Mouse (Mus musculus): ENCODE results near the gene Tfap4.
A peak's percentile ranks its signal among the peaks of the same experiment; 100 is the strongest.
"Not testable (repeated sequence)": the region's sequence is repeated elsewhere in the genome, so short reads cannot be mapped to it uniquely, and the experiment has no call there.

Tfap4 gene

DNA sequence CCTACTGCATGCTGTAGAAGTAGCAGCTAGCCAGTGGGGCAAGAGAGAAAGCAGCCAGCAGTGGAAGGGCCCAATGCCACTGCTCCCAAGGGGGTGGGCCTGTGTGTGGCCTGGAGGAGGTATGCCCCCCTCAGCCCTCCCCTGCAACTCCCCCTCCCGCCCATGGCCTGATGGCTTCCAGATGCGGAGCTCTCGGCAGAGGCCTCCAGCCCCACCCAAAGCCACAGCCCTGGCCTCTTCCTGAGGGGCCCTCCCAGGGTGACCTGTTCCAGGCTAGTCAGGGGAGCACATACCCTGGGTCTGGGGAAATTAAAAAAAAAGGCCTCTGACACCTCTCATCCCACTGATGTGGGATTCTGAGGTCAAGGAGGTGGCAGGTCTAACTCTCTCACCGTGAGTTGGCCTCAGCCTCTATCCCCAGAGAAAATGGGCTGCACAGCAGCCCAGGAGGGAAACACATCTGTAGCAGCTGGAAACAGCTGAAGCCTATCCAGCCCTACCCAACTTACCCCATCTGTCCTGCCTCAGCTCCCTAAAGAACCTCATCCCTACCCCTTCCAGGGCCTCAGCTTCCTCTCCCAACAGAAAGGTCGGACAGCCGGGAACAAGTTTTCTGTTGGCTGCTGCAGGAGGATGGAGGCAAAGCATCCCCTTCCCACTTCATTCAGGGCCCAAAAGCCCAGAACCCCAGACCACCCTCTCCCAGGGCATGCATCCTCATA, 6.7 kb downstream of the Tfap4 start:
- no peak for DNase-seq (ENCODE audit: low spot score in 2 of 2)

- no peak for DNase-seq (ENCODE audit: low spot score in 2 of 2)
Observed at GRCm38 (mm10) chr16:4551885-4552284, 7.8 kb downstream of the Tfap4 start.

- peak in 1 of 2 experiments; percentile 17 for DNase-seq (ENCODE audit: low spot score in 2 of 2)
Observed at GRCm38 (mm10) chr16:4551056-4551455, 8.6 kb downstream of the Tfap4 start.

GRCm38 (mm10) chr16:4548953-4549688, 10.5 kb downstream of the Tfap4 start:
- no peak for DNase-seq (ENCODE audit: low spot score in 2 of 2)

DNA sequence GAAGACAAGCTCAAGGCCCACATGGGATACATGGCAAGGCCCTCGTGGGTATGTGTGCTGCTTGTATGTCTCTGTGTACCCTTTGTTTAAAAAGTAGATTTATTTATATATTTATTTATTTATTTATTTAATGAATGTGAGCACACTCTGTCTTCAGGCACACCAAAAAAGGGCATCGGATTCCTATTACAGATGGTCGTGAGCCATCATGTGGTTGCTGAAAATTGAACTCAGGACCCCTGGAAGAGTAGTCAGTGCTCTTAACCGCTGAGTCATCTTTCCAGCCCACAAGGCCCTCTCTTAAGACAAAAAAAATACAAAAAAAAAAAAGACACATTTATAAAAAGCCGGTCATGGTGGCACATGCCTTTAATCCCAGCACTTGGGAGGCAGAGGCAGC, 12.0 kb downstream of the Tfap4 start:
- DNase-seq (ENCODE audit: low spot score in 2 of 2) = no peak

- no peak for DNase-seq (ENCODE audit: low spot score in 2 of 2)
Observed at GRCm38 (mm10) chr16:4546838-4547237, 12.8 kb downstream of the Tfap4 start.

DNA sequence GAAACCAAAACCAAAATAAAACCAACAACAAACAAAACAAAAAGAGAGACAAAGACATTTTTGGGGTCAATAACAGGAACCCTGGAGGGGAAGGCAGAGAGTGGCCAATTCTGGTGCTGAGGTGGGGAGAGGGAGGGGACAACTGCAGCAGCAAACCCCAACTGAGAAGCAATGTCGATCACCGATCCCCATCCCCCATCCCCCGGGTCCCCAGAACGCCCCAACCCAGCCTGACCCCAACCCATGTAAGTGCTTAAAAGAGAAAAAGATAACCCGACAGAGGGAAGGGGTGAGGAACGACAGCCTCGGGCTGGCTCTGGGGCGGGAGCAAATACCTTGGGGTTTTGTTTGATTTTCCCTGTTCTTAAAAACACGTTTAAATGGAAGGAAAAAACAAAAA, 14.8 kb downstream of the Tfap4 start:
- no peak for DNase-seq (ENCODE audit: low spot score in 2 of 2)

GRCm38 (mm10) chr16:4543266-4543665, 16.4 kb downstream of the Tfap4 start:
- no peak for DNase-seq (ENCODE audit: low spot score in 2 of 2)

DNA sequence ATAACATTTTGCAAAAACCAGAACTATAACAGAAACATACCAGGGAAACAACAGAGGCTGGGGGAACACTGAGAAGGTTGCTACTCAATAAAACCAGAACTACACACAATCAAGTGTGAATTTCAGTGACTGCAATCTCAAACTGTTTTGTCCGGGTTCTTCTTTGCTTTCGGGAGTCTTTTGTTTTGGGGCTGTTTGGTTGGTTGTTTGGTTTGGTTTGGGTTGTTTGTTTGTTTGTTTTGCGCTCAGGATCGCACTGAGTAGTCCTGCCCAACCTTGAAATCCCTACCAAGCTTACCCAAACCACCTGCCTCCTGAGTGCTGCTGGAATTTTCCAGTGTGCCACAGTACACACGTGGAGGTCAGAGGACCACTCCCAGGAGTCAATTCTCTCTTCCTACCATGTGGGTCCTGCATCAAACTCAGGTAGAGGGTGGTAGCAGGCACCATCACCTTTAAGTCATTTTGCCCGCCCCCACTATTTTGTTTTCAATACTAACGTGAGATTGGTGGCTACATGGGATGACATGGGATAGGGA, 17.3 kb downstream of the Tfap4 start:
- no peak for DNase-seq (ENCODE audit: low spot score in 2 of 2)

DNA sequence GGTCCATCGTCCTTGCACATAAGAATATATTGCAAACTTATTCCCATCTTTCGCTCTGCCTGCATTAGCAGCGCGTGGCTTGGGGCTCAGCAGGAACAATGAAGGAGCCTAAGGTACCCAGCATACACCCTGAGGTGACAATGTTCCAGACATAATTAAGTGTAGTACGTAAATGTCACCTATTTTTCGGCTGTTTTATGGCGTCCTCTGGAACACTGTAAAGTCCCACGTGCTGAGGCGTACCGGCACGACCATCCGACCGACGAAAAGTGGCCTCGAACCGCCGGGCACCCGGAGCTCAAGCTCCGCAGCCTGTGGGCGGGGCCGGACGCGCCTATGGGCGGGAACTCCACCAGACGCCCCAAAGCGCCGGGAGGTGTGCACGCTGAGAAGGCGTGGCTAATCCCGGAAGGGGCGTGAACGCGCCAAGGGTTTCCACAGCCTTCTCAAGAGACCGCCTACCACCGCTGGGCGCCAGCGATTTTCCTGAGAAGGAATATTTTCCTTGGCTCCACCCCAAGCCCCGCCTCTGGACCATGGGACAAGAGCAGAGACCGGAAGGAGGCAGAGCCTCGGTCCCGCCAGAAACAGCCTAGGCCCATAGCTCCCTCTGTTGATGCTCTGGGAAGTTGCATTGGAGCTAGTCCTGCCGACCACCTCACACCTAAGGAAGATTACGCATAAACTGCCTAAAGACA, 18.0 kb downstream of the Tfap4 start, which contains the start of gene Srl:
Srl (minus strand) TSS at position 316 of the 698 bp plus-strand sequence.
- DNase-seq (ENCODE audit: low spot score in 2 of 2) = peak; percentile 95 to 97

- no peak for DNase-seq (ENCODE audit: low spot score in 2 of 2)
Observed at GRCm38 (mm10) chr16:4541033-4541432, 18.6 kb downstream of the Tfap4 start.

GRCm38 (mm10) chr16:4540064-4540775, 19.4 kb downstream of the Tfap4 start:
- no peak for DNase-seq (ENCODE audit: low spot score in 2 of 2)

- no peak for DNase-seq (ENCODE audit: low spot score in 2 of 2)
Observed at GRCm38 (mm10) chr16:4539521-4539920, 20.1 kb downstream of the Tfap4 start.

- no peak for DNase-seq (ENCODE audit: low spot score in 2 of 2)
Observed at GRCm38 (mm10) chr16:4537616-4538358, 21.9 kb downstream of the Tfap4 start.

DNA sequence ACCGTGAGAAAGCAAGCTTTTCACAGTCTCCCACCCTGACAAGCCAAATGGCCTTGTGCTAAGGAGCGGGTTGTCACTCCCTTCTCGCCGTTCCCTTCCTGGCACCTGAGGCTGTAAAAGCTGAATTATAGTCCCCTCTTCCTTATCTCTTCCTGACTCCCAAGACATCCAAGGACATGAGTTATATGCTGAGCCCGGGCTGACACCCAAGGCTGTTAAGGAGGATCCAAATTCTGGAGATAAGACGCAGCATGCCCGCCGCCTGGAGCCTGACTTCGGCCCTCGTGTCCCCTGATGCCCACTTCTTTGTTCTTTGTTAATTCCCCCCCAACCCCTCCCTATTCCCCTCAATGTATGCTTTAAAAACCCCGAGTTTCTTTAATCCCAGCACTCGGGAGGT, 32.3 kb downstream of the Tfap4 start:
- DNase-seq (ENCODE audit: low spot score in 2 of 2) = not testable (repeated sequence)

DNA sequence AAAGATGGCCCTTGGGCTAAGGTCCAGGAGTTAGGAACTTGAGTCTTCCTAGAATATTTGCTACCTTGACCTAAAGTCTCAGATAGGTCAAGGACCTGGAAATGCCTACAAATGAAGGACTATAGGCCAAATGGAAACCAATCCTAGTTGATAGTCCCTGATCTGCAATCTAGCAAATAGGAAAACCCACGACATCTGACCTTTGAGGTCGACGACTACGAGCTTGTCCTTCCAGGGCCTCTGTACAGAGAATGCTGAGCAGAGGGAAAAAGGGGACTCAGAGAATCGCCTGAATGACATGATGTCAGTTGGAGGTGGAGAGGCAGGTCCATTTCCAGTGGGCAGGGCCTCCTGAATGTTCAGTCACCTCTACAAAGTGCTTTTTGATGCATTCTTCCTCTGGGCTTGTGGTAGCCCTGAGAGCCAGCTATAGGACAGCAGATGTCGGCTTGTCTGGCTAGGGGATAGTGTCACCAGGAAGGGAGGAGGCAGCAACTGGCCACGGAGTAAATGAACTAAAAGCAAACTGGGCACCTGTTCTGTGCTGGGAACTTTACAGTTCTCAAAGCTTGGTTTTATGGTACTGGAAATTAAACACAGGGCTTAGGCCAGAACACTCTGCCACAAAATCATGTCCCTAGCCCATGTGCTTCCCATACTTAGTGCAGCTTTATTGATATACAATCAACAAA, 36.2 kb downstream of the Tfap4 start:
- DNase-seq (ENCODE audit: low spot score in 2 of 2) = no peak

DNA sequence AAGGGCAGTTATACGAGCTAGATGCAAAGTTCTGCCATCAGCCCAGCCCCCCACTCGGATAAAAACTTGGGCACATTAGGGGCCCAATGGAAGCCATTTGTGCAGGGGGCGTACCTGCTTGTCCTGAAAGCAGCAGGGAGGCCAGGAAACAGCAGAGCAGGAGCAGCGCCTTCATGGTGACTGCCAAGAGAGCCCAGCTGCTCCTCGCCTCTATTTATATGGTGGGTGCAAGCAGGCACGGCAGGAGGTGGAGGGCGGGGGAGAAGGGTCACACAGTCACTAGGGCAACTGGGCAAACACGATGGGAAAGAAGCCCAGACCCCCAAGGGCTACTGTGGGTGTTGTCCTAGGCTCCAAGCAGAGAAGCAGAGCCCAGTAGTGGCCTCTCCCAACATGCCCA, 36.8 kb downstream of the Tfap4 start:
- DNase-seq (ENCODE audit: low spot score in 2 of 2) = no peak

GRCm38 (mm10) chr16:4521735-4522530, 37.7 kb downstream of the Tfap4 start:
- no peak for DNase-seq (ENCODE audit: low spot score in 2 of 2)

DNA sequence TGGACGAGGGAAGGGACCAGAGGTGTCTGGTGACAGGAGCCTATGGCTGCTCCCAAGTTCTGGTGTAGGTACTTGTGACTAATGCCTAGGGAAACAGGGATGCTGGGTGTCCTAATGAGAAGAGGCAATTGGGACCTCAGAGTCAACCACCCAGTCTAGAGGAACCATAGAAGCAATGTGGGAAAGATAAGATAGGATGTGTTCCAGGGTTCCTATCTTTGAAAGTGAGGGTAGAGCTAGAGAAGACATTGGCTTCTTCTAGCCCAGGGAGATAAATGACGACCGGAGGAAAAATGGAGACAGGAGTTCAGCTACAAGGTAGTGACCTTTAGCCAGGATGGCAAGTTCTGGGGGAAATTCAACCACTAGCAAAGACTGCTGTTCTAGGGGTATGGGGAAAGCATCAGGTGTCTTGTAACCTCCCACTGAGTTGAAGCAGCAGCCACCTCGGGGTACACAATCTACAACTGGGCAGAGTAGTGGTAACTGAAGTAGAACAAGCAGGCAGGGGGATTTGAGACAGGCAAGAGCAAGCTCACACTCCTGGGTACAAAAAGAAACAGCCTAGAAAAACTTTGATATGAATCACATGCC, 38.5 kb downstream of the Tfap4 start:
- no peak for DNase-seq (ENCODE audit: low spot score in 2 of 2)

All from spleen, postnatal 36 days (tissue).